Mouse (Mus musculus): ENCODE data around the gene Usp20. TPM values are rescaled to one million over a fixed set of nuclear protein-coding genes. Genes with fewer than 3 reads are reported as not detected.

The Usp20 gene
- polyA plus RNA-seq, 1 experiment, result 38.5 TPM

DNA sequence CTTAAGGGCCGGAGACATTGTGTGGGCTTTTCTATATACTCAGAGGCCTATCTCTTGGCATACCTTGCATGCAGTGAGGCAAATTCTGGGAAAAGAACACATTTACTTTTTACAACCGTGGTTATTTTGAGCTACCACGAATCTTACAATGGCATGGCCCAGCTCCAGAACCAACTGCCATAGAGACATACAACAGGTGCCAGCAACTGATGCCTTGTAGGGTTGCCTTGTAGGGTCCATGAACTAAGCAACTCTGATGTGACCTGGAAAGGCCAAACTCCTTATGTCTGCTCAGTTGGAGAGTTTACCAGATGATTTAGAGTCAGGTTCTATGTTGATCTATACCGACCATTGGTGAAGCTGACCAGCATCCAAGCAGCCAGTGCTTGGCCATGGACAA is 12.8 kb downstream of the Usp20 start:
- H3K36me3 ChIP-seq (ENCODE audit: control insufficient read depth, insufficient read depth), result no peaks in the 10 kb centered on the region
- H3K27me3 ChIP-seq (ENCODE audit: control insufficient read depth, insufficient read depth, insufficient read length), result no peaks in the 10 kb centered on the region
- peak overlapping the region; percentile 61 for H3K4me2 ChIP-seq (ENCODE audit: low read depth)
- no peak overlapping the region for H3K4me3 ChIP-seq
- TF ChIP-seq MYOG (IDR thresholded peaks at IDR 0.05; ENCODE audit: control insufficient read depth in 1 of 3, insufficient read depth in 1 of 3, insufficient read length in 2 of 3, low read depth in 2 of 3) (peak in 2 of 3 experiments; percentile 29 to 52), MAX (IDR thresholded peaks at IDR 0.05; ENCODE audit: low read depth) (no peak), TCF3 (IDR thresholded peaks at IDR 0.05; ENCODE audit: insufficient read length, low read depth) (no peak), POLR2A (IDR thresholded peaks at IDR 0.05; ENCODE audit: insufficient read length, low read depth) (no peak), MYOD1 (IDR thresholded peaks at IDR 0.05; ENCODE audit: control insufficient read depth in 1 of 3, insufficient read length in 2 of 3, low read depth in 2 of 3) (peak in 2 of 3 experiments; percentile 66 to 77), POLR2AphosphoS2 (IDR thresholded peaks at IDR 0.05; ENCODE audit: insufficient read length, low read depth) (no peak)
- H3K79me2 ChIP-seq (ENCODE audit: control insufficient read depth, insufficient read depth), result no peaks in the 10 kb centered on the region
- no peak overlapping the region for H3ac ChIP-seq (ENCODE audit: control insufficient read depth, insufficient read length)

GRCm38 (mm10) chr2:30995432-30995996 is 13.4 kb downstream of the Usp20 start:
- peak overlapping the region; percentile 6 for H3K4me3 ChIP-seq
- no peaks in the 10 kb centered on the region for H3K79me2 ChIP-seq (ENCODE audit: control insufficient read depth, insufficient read depth)
- no peak for TF ChIP-seq MAX (IDR thresholded peaks at IDR 0.05; ENCODE audit: low read depth)
- TF ChIP-seq USF1 (IDR thresholded peaks at IDR 0.05; ENCODE audit: low read depth), result peak; percentile 21
- peak overlapping the region; percentile 61 for H3K4me2 ChIP-seq (ENCODE audit: low read depth)
- H3ac ChIP-seq (ENCODE audit: control insufficient read depth, insufficient read length), result no peak overlapping the region
- H3K27me3 ChIP-seq (ENCODE audit: control insufficient read depth, insufficient read depth, insufficient read length), result no peaks in the 10 kb centered on the region
- no peaks in the 10 kb centered on the region for H3K36me3 ChIP-seq (ENCODE audit: control insufficient read depth, insufficient read depth)

DNA sequence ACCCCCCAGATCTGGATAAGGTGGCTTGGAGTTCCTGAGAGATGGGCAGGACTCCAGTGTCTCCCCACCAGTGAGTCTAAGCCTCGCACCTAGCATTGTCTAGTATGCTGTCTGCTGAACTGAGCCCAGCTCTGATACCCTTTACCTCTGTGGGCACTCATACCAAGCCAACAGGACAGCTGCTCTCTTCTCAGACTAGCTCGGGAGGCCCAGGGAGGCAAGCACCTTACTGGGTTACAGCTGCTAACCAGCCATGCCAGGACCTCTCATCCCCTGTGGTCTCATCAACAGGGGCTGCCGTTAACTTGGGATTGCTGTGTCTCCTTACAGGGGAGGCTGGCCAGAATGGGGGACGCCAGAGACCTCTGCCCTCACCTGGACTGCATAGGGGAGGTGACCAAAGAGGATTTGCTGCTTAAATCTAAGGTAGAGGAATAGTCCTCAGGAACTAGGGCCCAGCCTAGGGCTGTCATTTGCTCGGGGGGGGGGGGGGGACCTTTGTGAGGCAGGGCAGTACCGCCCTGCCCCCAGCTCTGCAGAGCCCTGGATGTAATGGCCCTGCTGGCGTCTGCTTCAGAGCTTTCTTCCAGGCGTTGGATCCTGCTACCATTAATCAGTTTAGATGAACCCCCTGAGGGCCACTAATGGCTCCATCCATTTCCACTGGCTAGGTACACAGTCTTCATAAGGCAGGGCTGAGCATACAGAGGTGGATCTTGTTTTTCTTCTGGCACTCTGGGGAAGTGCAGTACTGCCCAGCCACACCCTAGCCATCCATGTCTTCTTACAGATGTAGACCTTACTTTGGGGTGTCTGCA is 16.6 kb downstream of the Usp20 start:
- no peak overlapping the region for H3ac ChIP-seq (ENCODE audit: control insufficient read depth, insufficient read length)
- peak overlapping the region; percentile 45 for H3K4me2 ChIP-seq (ENCODE audit: low read depth)
- TF ChIP-seq POLR2A (IDR thresholded peaks at IDR 0.05; ENCODE audit: insufficient read length, low read depth) (no peak), MAX (IDR thresholded peaks at IDR 0.05; ENCODE audit: low read depth) (no peak), MYOG (IDR thresholded peaks at IDR 0.05; ENCODE audit: control insufficient read depth in 1 of 3, insufficient read depth in 1 of 3, insufficient read length in 2 of 3, low read depth in 2 of 3) (peak in 2 of 3 experiments; percentile 33 to 78), CEBPB (IDR thresholded peaks at IDR 0.05; ENCODE audit: insufficient read depth, poor library complexity, severe bottlenecking) (no peak), MYOD1 (IDR thresholded peaks at IDR 0.05; ENCODE audit: control insufficient read depth in 1 of 3, insufficient read length in 2 of 3, low read depth in 2 of 3) (peak in 2 of 3 experiments; percentile 29 to 55)
- no peaks in the 10 kb centered on the region for H3K79me2 ChIP-seq (ENCODE audit: control insufficient read depth, insufficient read depth)
- H3K27me3 ChIP-seq (ENCODE audit: control insufficient read depth, insufficient read depth, insufficient read length), result no peaks in the 10 kb centered on the region
- no peak overlapping the region for H3K4me3 ChIP-seq
- no peaks in the 10 kb centered on the region for H3K36me3 ChIP-seq (ENCODE audit: control insufficient read depth, insufficient read depth)

GRCm38 (mm10) chr2:31002857-31003256 is 20.8 kb downstream of the Usp20 start:
- H3K79me2 ChIP-seq (ENCODE audit: control insufficient read depth, insufficient read depth), result no peaks in the 10 kb centered on the region

DNA sequence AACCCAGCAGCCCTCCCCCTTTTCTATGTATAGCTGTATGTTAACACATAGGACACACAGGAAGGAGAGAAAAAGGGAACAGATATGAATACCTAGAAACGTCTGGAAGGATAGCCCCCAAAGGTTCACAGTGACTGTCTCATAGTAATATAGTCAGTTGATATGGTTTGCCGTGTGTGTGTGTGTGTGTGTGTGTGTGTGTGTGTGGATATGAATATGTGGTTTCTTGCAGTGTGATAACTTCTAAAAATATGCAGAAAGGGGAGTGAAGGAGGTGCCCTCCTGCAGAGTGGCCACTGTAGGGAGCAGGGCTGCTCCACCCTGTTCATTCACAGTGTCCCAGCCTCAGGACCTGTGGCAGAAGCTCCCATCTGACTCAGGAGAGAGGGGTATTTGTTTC is 23.4 kb downstream of the Usp20 start:
- Histone ChIP-seq H3K27me3 (ENCODE audit: control insufficient read depth, insufficient read depth, insufficient read length) (no peaks in the 10 kb centered on the region), H3ac (ENCODE audit: control insufficient read depth, insufficient read length) (no peak overlapping the region), H3K4me2 (ENCODE audit: low read depth) (no peak overlapping the region), H3K36me3 (ENCODE audit: control insufficient read depth, insufficient read depth) (peaks cover 11% of the 10 kb centered on the region), H3K4me3 (no peak overlapping the region), H3K79me2 (ENCODE audit: control insufficient read depth, insufficient read depth) (no peaks in the 10 kb centered on the region)
- TF ChIP-seq MAX (IDR thresholded peaks at IDR 0.05; ENCODE audit: low read depth) (no peak), TCF12 (IDR thresholded peaks at IDR 0.05; ENCODE audit: insufficient read depth, poor library complexity, severe bottlenecking) (no peak)

More at GRCm38 (mm10) chr2:31002857-31003256, 20.8 kb downstream of the Usp20 start:
- Histone ChIP-seq H3K36me3 (ENCODE audit: control insufficient read depth, insufficient read depth) (no peaks in the 10 kb centered on the region), H3K4me2 (ENCODE audit: low read depth) (no peak overlapping the region), H3K4me3 (no peak overlapping the region), H3ac (ENCODE audit: control insufficient read depth, insufficient read length) (no peak overlapping the region), H3K27me3 (ENCODE audit: control insufficient read depth, insufficient read depth, insufficient read length) (no peaks in the 10 kb centered on the region)
- TF ChIP-seq POLR2AphosphoS2 (IDR thresholded peaks at IDR 0.05; ENCODE audit: insufficient read length, low read depth) (no peak), MYOG (IDR thresholded peaks at IDR 0.05; ENCODE audit: control insufficient read depth in 1 of 3, insufficient read depth in 1 of 3, insufficient read length in 2 of 3, low read depth in 2 of 3) (no peak), TCF3 (IDR thresholded peaks at IDR 0.05; ENCODE audit: insufficient read length, low read depth) (no peak), E2F4 (IDR thresholded peaks at IDR 0.05; ENCODE audit: insufficient read depth) (no peak), MYOD1 (IDR thresholded peaks at IDR 0.05; ENCODE audit: control insufficient read depth in 1 of 3, insufficient read length in 2 of 3, low read depth in 2 of 3) (no peak), REST (IDR thresholded peaks at IDR 0.05; ENCODE audit: insufficient read depth, insufficient read length) (no peak), POLR2A (IDR thresholded peaks at IDR 0.05; ENCODE audit: insufficient read length, low read depth) (no peak), SRF (IDR thresholded peaks at IDR 0.05; ENCODE audit: control insufficient read depth, insufficient read length, low read depth) (no peak), CEBPB (IDR thresholded peaks at IDR 0.05; ENCODE audit: insufficient read depth, poor library complexity, severe bottlenecking) (no peak), MAX (IDR thresholded peaks at IDR 0.05; ENCODE audit: low read depth) (no peak), USF1 (IDR thresholded peaks at IDR 0.05; ENCODE audit: low read depth) (no peak), TCF12 (IDR thresholded peaks at IDR 0.05; ENCODE audit: insufficient read depth, poor library complexity, severe bottlenecking) (no peak)

Data from myocyte (in vitro differentiated cells).